Mouse (Mus musculus) CH12.LX (cell line): ENCODE measurements around the gene Atg101. TPM values are rescaled to one million over a fixed set of nuclear protein-coding genes. Genes with fewer than 3 reads are reported as not detected.

ENCODE experiments used
- DNase-seq: peaks from one replicate; pipeline ENCODE4 v3.0.0-alpha.2; 2013; ENCODE audit errors: extremely low read depth
- H3K27ac ChIP-seq: 2 replicates; pipeline ENCODE4 v1.5.1; 2012; ENCODE audit warnings: low read depth, mild to moderate bottlenecking, control low read depth, moderate library complexity; ENCODE audit not compliant: insufficient read depth
- H3K27me3 ChIP-seq: replicated peaks from 2 replicates; pipeline ENCODE3; 2012; ENCODE audit warnings: inconsistent platforms
- H3K36me3 ChIP-seq, 2 experiments: replicated peaks in 1 of 2; 2 replicates each; pipeline versions ENCODE3 to v1.6.1; 2012; ENCODE audit warnings: inconsistent platforms in 1 of 2, low read length in 1 of 2, mild to moderate bottlenecking in 1 of 2, mixed read lengths in 1 of 2, moderate library complexity in 1 of 2; ENCODE audit not compliant: control insufficient read depth in 1 of 2, insufficient read depth in 1 of 2
- H3K4me1 ChIP-seq, 2 experiments: 2 replicates each; pipeline ENCODE4 v1.6.1; 2012; ENCODE audit warnings: inconsistent platforms in 1 of 2, moderate library complexity in 1 of 2; ENCODE audit not compliant: insufficient read depth in 2 of 2, control insufficient read depth in 1 of 2
- H3K4me2 ChIP-seq: 2 replicates; pipeline ENCODE4 v1.6.1; 2012; ENCODE audit warnings: low read depth, mild to moderate bottlenecking, control low read depth; ENCODE audit not compliant: poor library complexity, insufficient read depth, severe bottlenecking
- H3K4me3 ChIP-seq, 3 experiments: fragments of 150-350 bp in 1 of 3; sonication (generic) in 1 of 3; replicated peaks in 1 of 3; 2 replicates each; pipeline versions ENCODE3 to v1.5.1; 2011 to 2012; ENCODE audit warnings: low read depth in 2 of 3, low read length in 2 of 3, mild to moderate bottlenecking in 2 of 3, moderate library complexity in 2 of 3, control low read depth in 1 of 3, improper control_type of control experiment in 1 of 3, inconsistent platforms in 1 of 3, mixed read lengths in 1 of 3; ENCODE audit not compliant: poor library complexity in 1 of 3
- H3K79me2 ChIP-seq: replicated peaks from 2 replicates; pipeline ENCODE4 v1.6.1; 2012; ENCODE audit warnings: mild to moderate bottlenecking, moderate library complexity; ENCODE audit not compliant: control insufficient read depth, poor library complexity, insufficient read depth, severe bottlenecking; ENCODE audit errors: extremely low read depth
- H3K9ac ChIP-seq: 2 replicates; pipeline ENCODE4 v1.6.1; 2012; ENCODE audit warnings: low read depth, mild to moderate bottlenecking, control low read depth, moderate library complexity; ENCODE audit not compliant: insufficient read depth
- H3K9me3 ChIP-seq: replicated peaks from 2 replicates; pipeline ENCODE3; 2012; ENCODE audit warnings: low read length, inconsistent platforms, mixed read lengths
- BHLHE40 ChIP-seq: IDR thresholded peaks from 2 replicates; pipeline ENCODE4 v1.6.1; 2011; ENCODE audit warnings: mild to moderate bottlenecking, low read depth, low read length, improper control_type of control experiment
- EP300 ChIP-seq: IDR thresholded peaks from 2 replicates; pipeline ENCODE4 v1.6.1; 2011; ENCODE audit warnings: low read length, improper control_type of control experiment
- ETS1 ChIP-seq: conservative IDR thresholded peaks from 2 replicates; pipeline ENCODE4 v1.6.1; 2012; ENCODE audit warnings: low read depth, mild to moderate bottlenecking, inconsistent platforms, low read length, improper control_type of control experiment, moderate library complexity
- HCFC1 ChIP-seq: IDR thresholded peaks from 2 replicates; pipeline ENCODE4 v1.6.1; 2012; ENCODE audit warnings: low read depth, mild to moderate bottlenecking, inconsistent platforms, low read length, improper control_type of control experiment
- IRF4 ChIP-seq: IDR thresholded peaks from 2 replicates; pipeline ENCODE4 v1.6.1; 2014; ENCODE audit warnings: low read depth, mild to moderate bottlenecking, inconsistent platforms, low read length, improper control_type of control experiment
- JUN ChIP-seq: IDR thresholded peaks from 2 replicates; pipeline ENCODE4 v1.6.1; 2011; ENCODE audit warnings: low read depth, mild to moderate bottlenecking, low read length, improper control_type of control experiment, moderate library complexity; ENCODE audit not compliant: insufficient read depth
- KAT2A ChIP-seq: IDR thresholded peaks from 2 replicates; pipeline ENCODE4 v1.6.1; 2012; ENCODE audit warnings: low read length, improper control_type of control experiment, inconsistent platforms; ENCODE audit not compliant: insufficient replicate concordance
- MAFK ChIP-seq: IDR thresholded peaks from 2 replicates; pipeline ENCODE4 v1.6.1; 2011; ENCODE audit warnings: low read length, improper control_type of control experiment; ENCODE audit not compliant: insufficient replicate concordance
- MAX ChIP-seq: IDR thresholded peaks from 2 replicates; pipeline ENCODE4 v1.6.1; 2011; ENCODE audit warnings: low read length, improper control_type of control experiment
- MEF2A ChIP-seq: IDR thresholded peaks from 2 replicates; pipeline ENCODE4 v1.6.1; 2014; ENCODE audit warnings: low read depth, mild to moderate bottlenecking, inconsistent platforms, low read length, improper control_type of control experiment, borderline replicate concordance
- MXI1 ChIP-seq: IDR thresholded peaks from 2 replicates; pipeline ENCODE4 v1.6.1; 2011; ENCODE audit warnings: mild to moderate bottlenecking, low read depth, low read length, improper control_type of control experiment
- PAX5 ChIP-seq: IDR thresholded peaks from 2 replicates; pipeline ENCODE4 v1.6.1; 2012; ENCODE audit warnings: low read length, inconsistent platforms, mixed read lengths
- POLR2A ChIP-seq: IDR thresholded peaks from 2 replicates; pipeline ENCODE4 v1.6.1; 2011; ENCODE audit warnings: low read depth, mild to moderate bottlenecking, improper control_type of control experiment, low read length
- POLR2AphosphoS2 ChIP-seq: IDR thresholded peaks from 2 replicates; pipeline ENCODE4 v1.6.1; 2011; ENCODE audit warnings: low read depth, low read length, improper control_type of control experiment
- RAD21 ChIP-seq: IDR thresholded peaks from 2 replicates; pipeline ENCODE4 v1.6.1; 2011; ENCODE audit warnings: low read depth, mild to moderate bottlenecking, low read length, improper control_type of control experiment, moderate library complexity
- SIN3A ChIP-seq: IDR thresholded peaks from 2 replicates; pipeline ENCODE4 v1.6.1; 2012; ENCODE audit warnings: low read length, improper control_type of control experiment, inconsistent platforms
- SMC3 ChIP-seq: IDR thresholded peaks from 2 replicates; pipeline ENCODE4 v1.6.1; 2011; ENCODE audit warnings: low read depth, low read length, improper control_type of control experiment
- TCF12 ChIP-seq: IDR thresholded peaks from 2 replicates; pipeline ENCODE4 v1.6.1; 2014; ENCODE audit warnings: low read depth, mild to moderate bottlenecking, inconsistent platforms, low read length, improper control_type of control experiment
- USF1 ChIP-seq: IDR thresholded peaks from 2 replicates; pipeline ENCODE4 v1.6.1; 2014; ENCODE audit warnings: low read depth, mild to moderate bottlenecking, inconsistent platforms, low read length, improper control_type of control experiment
- USF2 ChIP-seq: conservative IDR thresholded peaks from 2 replicates; pipeline ENCODE4 v1.6.1; 2011; ENCODE audit warnings: low read depth, low read length, improper control_type of control experiment
- ZC3H11A ChIP-seq: IDR thresholded peaks from 2 replicates; pipeline ENCODE4 v1.6.1; 2012; ENCODE audit warnings: low read depth, mild to moderate bottlenecking, inconsistent platforms, low read length, improper control_type of control experiment
- ZMIZ1 ChIP-seq: IDR thresholded peaks from 2 replicates; pipeline ENCODE4 v1.6.1; 2012; ENCODE audit warnings: low read depth, mild to moderate bottlenecking, inconsistent platforms, low read length, improper control_type of control experiment
- ZNF384 ChIP-seq: IDR thresholded peaks from 2 replicates; pipeline ENCODE4 v1.6.1; 2012; ENCODE audit warnings: low read depth, low read length, improper control_type of control experiment, inconsistent platforms
- dilution Hi-C: fragments of 300-500 bp; cut with MboI; formaldehyde crosslinking; loops from 2 replicates; pipeline ENCODE4 v1.14.3; 2020; ENCODE audit warnings: low sequenced_read_pairs; ENCODE audit not compliant: extremely low pct_unique_long_range_greater_than_20kb, extremely low pct_ligation_motif_present
- in situ Hi-C: fragments of 300-500 bp; cut with MboI; formaldehyde crosslinking; loops from 3 replicates; pipeline ENCODE4 v1.14.3; 2019; ENCODE audit warnings: low sequenced_read_pairs, low pct_ligation_motif_present, low pct_unique_long_range_greater_than_20kb, mixed read lengths
- polyA plus RNA-seq: library from polyadenylated mRNA; unstranded; fragments of >175 nt; gene quantifications from 2 replicates; pipeline ENCODE4 v1.2.1, GENCODE M21; 2012; ENCODE audit warnings: low read depth; ENCODE audit not compliant: insufficient read length
- total RNA-seq, 2 experiments: library from RNA; depleted of rRNA; stranded (reverse); fragments of 300-350 nt in 1 of 2; fragments of >200 nt in 1 of 2; gene quantifications; 2 replicates each; pipeline ENCODE4 v1.2.3; 2012 to 2014

Atg101 gene
- total and polyA plus RNA-seq, 3 experiments = 49.1 to 61.3 (median 58.8) TPM

GRCm38 (mm10) chr15:101256463-101257206 lies 27.4 kb upstream of the Atg101 start:
- Histone ChIP-seq H3K79me2 (no peaks in the 10 kb centered on the region), H3K27ac (no peak overlapping the region), H3K4me3 (peak overlapping the region in 1 of 3 experiments; percentile 25), H3K27me3 (peaks cover 20% of the 10 kb centered on the region), H3K4me1 (peaks cover 35 to 78% of the 10 kb centered on the region in 2 experiments), H3K9me3 (peaks cover 18% of the 10 kb centered on the region), H3K9ac (no peak overlapping the region), H3K4me2 (no peak overlapping the region), H3K36me3 (no peaks in the 10 kb centered on the region)
- dilution Hi-C loops = no loop called here
- TF ChIP-seq USF2 (peak; percentile 47), POLR2AphosphoS2 (no peak), IRF4 (peak; percentile 36; the same call in 1 of the 2 replicates), MAFK (no peak), EP300 (peak; percentile 66), HCFC1 (no peak), MXI1 (peak; percentile 24; the same call in 1 of the 2 replicates), TCF12 (peak; percentile 50; the same call in 1 of the 2 replicates), ZNF384 (no peak), ZMIZ1 (no peak), SIN3A (no peak), JUN (no peak), PAX5 (no peak), KAT2A (no peak), MEF2A (peak; percentile 40; the same call in 1 of the 2 replicates), USF1 (peak; percentile 34), ETS1 (peak; percentile 81), BHLHE40 (peak; percentile 67), MAX (0 out of 2 replicates have a peak, but pooled peaks have one; percentile 34), SMC3 (no peak), RAD21 (no peak), POLR2A (no peak), ZC3H11A (no peak)
- in situ Hi-C loops = no loop called here
- DNase-seq = no peak
